Mouse (Mus musculus): ENCODE measurements at regions not wholly inside any gene's neighbourhood (a gene's known extent, or its start where the extent isn't known, plus 50 kb on each side); places are given as distances from the start of the nearest gene placed in this dataset.

- TF ChIP-seq CTCF (conservative IDR thresholded peaks at IDR 0.05; ENCODE audit: low read length) (no peak), POU5F1 (IDR thresholded peaks at IDR 0.05; ENCODE audit: borderline replicate concordance, low read length) (no peak), NANOG (IDR thresholded peaks at IDR 0.05; ENCODE audit: borderline replicate concordance, low read length) (no peak)
These were observed 453.6 kb downstream of the Etnk1 start for GRCm38 (mm10) chr6:143620583-143620982.
